Mouse (Mus musculus) adrenal gland, postnatal 10 days (tissue): ENCODE results near the gene Arhgap24. TPM values are rescaled to one million over a fixed set of nuclear protein-coding genes. Genes with fewer than 3 reads are reported as not detected.

ENCODE experiments used
- DNase-seq: peaks from one replicate; pipeline ENCODE4 v3.0.0; 2021; ENCODE audit warnings: mixed read lengths
- total RNA-seq, 2 experiments: library from RNA; stranded (reverse); gene quantifications; 2 replicates each; pipeline ENCODE4 v1.2.3; 2021

The Arhgap24 gene
- total RNA-seq, 2 experiments from 2014 or later, result 16.0 to 17.7 TPM

GRCm38 (mm10) chr5:102498747-102499146 lies 17.6 kb downstream of the Arhgap24 start:
- DNase-seq, result no peak

- no peak for DNase-seq
Observed at GRCm38 (mm10) chr5:102502333-102502732, 21.1 kb downstream of the Arhgap24 start.

GRCm38 (mm10) chr5:102503066-102503465 lies 21.9 kb downstream of the Arhgap24 start:
- no peak for DNase-seq

- no peak for DNase-seq
Observed at GRCm38 (mm10) chr5:102503868-102504267, 22.7 kb downstream of the Arhgap24 start.

GRCm38 (mm10) chr5:102504557-102504956 lies 23.4 kb downstream of the Arhgap24 start:
- DNase-seq, result no peak

- DNase-seq, result no peak
Observed at GRCm38 (mm10) chr5:102508162-102508561, 27.0 kb downstream of the Arhgap24 start.

GRCm38 (mm10) chr5:102509381-102509780 lies 28.2 kb downstream of the Arhgap24 start:
- peak; percentile 24 for DNase-seq

- peak; percentile 36 for DNase-seq
Observed at GRCm38 (mm10) chr5:102511651-102512050, 30.5 kb downstream of the Arhgap24 start.

- DNase-seq, result no peak
Observed at GRCm38 (mm10) chr5:102515496-102515895, 34.3 kb downstream of the Arhgap24 start.

GRCm38 (mm10) chr5:102520506-102520905 lies 39.3 kb downstream of the Arhgap24 start:
- no peak for DNase-seq

GRCm38 (mm10) chr5:102535311-102535710 lies 54.1 kb downstream of the Arhgap24 start:
- DNase-seq, result no peak

GRCm38 (mm10) chr5:102537819-102538218 lies 56.6 kb downstream of the Arhgap24 start:
- DNase-seq, result no peak

GRCm38 (mm10) chr5:102546296-102546695 lies 65.1 kb downstream of the Arhgap24 start:
- DNase-seq, result no peak

- DNase-seq, result no peak
Observed at GRCm38 (mm10) chr5:102547786-102548185, 66.6 kb downstream of the Arhgap24 start.

GRCm38 (mm10) chr5:102548382-102548781 lies 67.2 kb downstream of the Arhgap24 start:
- no peak for DNase-seq

- no peak for DNase-seq
Observed at GRCm38 (mm10) chr5:102550211-102550610, 69.0 kb downstream of the Arhgap24 start.

- no peak for DNase-seq
Observed at GRCm38 (mm10) chr5:102550870-102551637, 69.9 kb downstream of the Arhgap24 start.

GRCm38 (mm10) chr5:102552533-102552932 lies 71.3 kb downstream of the Arhgap24 start:
- DNase-seq, result no peak

GRCm38 (mm10) chr5:102555958-102556357 lies 74.8 kb downstream of the Arhgap24 start:
- no peak for DNase-seq

GRCm38 (mm10) chr5:102560270-102560669 lies 79.1 kb downstream of the Arhgap24 start:
- no peak for DNase-seq

GRCm38 (mm10) chr5:102563971-102564370 lies 82.8 kb downstream of the Arhgap24 start:
- no peak for DNase-seq

GRCm38 (mm10) chr5:102568764-102569163 lies 87.6 kb downstream of the Arhgap24 start:
- peak; percentile 16 for DNase-seq

GRCm38 (mm10) chr5:102571445-102571844 lies 90.3 kb downstream of the Arhgap24 start:
- no peak for DNase-seq

GRCm38 (mm10) chr5:102576750-102577149 lies 95.6 kb downstream of the Arhgap24 start:
- DNase-seq, result no peak
